Mouse (Mus musculus) C2C12 (cell line): ENCODE results near the gene Nufip2.

ENCODE experiments used
- CTCF ChIP-seq: IDR thresholded peaks from one replicate; pipeline ENCODE4 v1.5.1; 2011; ENCODE audit not compliant: control insufficient read depth, insufficient read depth, insufficient read length
- MAX ChIP-seq: IDR thresholded peaks from one replicate; pipeline ENCODE4 v1.6.1; 2011; ENCODE audit warnings: mild to moderate bottlenecking, control low read depth
- USF1 ChIP-seq: IDR thresholded peaks from one replicate; pipeline ENCODE4 v1.6.1; 2011; ENCODE audit warnings: low read depth, mild to moderate bottlenecking, control low read depth, moderate library complexity

GRCm38 (mm10) chr11:77686346-77686840 is 438 bp downstream of the Nufip2 start:
- TF ChIP-seq MAX (no peak), USF1 (no peak), CTCF (no peak)
